Mouse (Mus musculus): Measurements from ENCODE around the gene Srrm3.

DNA sequence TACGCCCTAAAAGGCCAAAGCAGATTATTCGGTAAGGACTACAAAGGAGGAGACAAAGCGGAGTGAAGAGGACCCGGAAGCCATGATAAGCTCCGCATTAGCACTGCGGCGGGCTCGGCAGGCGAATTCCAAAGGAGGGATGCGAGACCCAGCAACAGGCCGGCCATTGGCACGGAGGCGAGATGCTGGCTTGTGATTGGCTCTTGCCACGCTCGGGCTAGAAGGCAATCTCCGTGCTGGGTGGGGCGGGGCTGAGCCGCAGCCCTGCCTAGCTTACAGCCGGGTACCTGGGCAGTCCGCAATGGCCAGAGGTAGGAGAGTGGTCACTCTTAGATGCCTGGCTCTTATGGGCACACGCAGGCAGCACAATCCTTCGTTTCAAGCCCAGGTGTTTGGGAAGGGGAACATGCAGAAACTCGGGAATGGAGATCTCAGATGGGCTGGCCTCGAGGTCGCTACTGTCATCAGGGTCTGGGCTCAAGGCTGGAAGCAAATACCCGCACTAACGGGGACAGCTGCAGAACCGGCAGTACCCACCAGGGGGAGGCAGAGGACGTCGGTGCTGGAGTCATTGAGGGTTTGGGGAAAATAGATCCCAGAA, 97.0 kb downstream of the Srrm3 start:
- TF ChIP-seq CTCF (IDR thresholded peaks at IDR 0.05; ENCODE audit: low read depth) (peak; percentile 95), EP300 (IDR thresholded peaks at IDR 0.05; ENCODE audit: low read depth) (no peak)

Data from liver, postnatal 0 days (tissue).